Mouse (Mus musculus) heart, embryonic 11.5 days (tissue): Measurements from ENCODE around the gene Ikzf2. TPM values are rescaled to one million over a fixed set of nuclear protein-coding genes. Genes with fewer than 3 reads are reported as not detected.

Experiments used
- ATAC-seq: fragments of 200-750 bp; cut with Nextera tagmentation; replicated peaks from 2 replicates; pipeline ENCODE4 v1.8.0; 2017; ENCODE audit warnings: moderate library complexity; ENCODE audit not compliant: insufficient number of reproducible peaks, low FRiP score, low TSS enrichment
- H3K27ac ChIP-seq: fragments of 300-500 bp; sonication (generic); 2 replicates; pipeline ENCODE4 v1.5.1; 2014; ENCODE audit warnings: mild to moderate bottlenecking, low read depth, low read length
- H3K27me3 ChIP-seq: fragments of 300-500 bp; sonication (generic); 2 replicates; pipeline ENCODE4 v1.6.1; 2014; ENCODE audit warnings: mild to moderate bottlenecking, low read length, mixed read lengths; ENCODE audit not compliant: control insufficient read depth, insufficient read depth
- H3K36me3 ChIP-seq: fragments of 300-500 bp; sonication (generic); 2 replicates; pipeline ENCODE4 v1.6.1; 2014; ENCODE audit warnings: mild to moderate bottlenecking, low read length, moderate library complexity, mixed read lengths; ENCODE audit not compliant: control insufficient read depth, insufficient read depth
- H3K4me1 ChIP-seq: fragments of 300-500 bp; sonication (generic); 2 replicates; pipeline ENCODE4 v1.6.1; 2014; ENCODE audit warnings: low read length; ENCODE audit not compliant: control insufficient read depth, insufficient read depth
- H3K4me2 ChIP-seq: fragments of 300-500 bp; sonication (generic); 2 replicates; pipeline ENCODE4 v1.6.1; 2014; ENCODE audit warnings: mild to moderate bottlenecking, moderate library complexity
- H3K4me3 ChIP-seq: fragments of 300-500 bp; sonication (generic); 2 replicates; pipeline ENCODE4 v1.5.1; 2014; ENCODE audit warnings: low read depth, low read length
- H3K9ac ChIP-seq: fragments of 300-500 bp; sonication (generic); 2 replicates; pipeline ENCODE4 v1.6.1; 2014; ENCODE audit warnings: mild to moderate bottlenecking, low read depth, low read length, moderate library complexity
- H3K9me3 ChIP-seq: fragments of 300-500 bp; sonication (generic); replicated peaks from 2 replicates; pipeline ENCODE4 v1.6.1; 2016; ENCODE audit warnings: low read length; ENCODE audit not compliant: control insufficient read depth
- WGBS: fragments of 180-500 bp; shearing (Covaris S2); extraction: QIAGEN DNeasy Blood & Tissue Kit; methylation state at CpG from one replicate; pipeline ENCODE4 v1.1.7; 2014; ENCODE audit not compliant: insufficient replicate concordance; 5-methylcytosine and 5-hydroxymethylcytosine counted together
- polyA plus RNA-seq: library from polyadenylated mRNA; unstranded; fragments of >200 nt; fragmentation: Nextera tagmentation; extraction: Ambion mirVana; gene quantifications from 2 replicates; pipeline ENCODE4 v1.2.1, GENCODE M21; 2014

Ikzf2 gene
- polyA plus RNA-seq, 1 experiment from 2014 or later = 3.1 TPM

DNA sequence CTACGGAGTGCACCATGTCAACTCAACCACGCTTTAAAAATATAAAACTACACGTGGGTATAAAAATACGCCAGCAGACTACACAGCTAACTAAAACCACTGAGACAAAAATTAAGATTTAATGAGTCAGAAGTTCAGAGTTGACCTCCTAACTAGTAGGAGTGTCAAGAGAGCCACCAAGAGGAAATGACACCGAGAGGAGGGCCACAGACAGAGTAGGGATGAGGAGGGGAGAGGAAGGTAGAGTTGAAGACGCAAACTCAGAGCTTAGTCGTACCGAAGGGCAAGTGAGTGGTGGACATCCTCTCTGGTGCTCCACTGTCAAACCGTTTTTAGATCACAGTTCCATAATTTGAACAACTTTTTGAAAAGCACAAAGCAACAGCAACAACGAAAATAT is 154.0 kb downstream of the Ikzf2 start:
- H3K4me2 ChIP-seq = no peak overlapping the region
- no peaks in the 10 kb centered on the region for H3K27me3 ChIP-seq
- no peak overlapping the region for H3K27ac ChIP-seq
- no peaks in the 10 kb centered on the region for H3K36me3 ChIP-seq
- no peaks in the 10 kb centered on the region for H3K9me3 ChIP-seq
- WGBS = 88% methylated on average over 10 of the region's 10 CpGs
- H3K9ac ChIP-seq = no peak overlapping the region
- ATAC-seq = no peak
- no peak overlapping the region for H3K4me3 ChIP-seq
- H3K4me1 ChIP-seq = no peaks in the 10 kb centered on the region

DNA sequence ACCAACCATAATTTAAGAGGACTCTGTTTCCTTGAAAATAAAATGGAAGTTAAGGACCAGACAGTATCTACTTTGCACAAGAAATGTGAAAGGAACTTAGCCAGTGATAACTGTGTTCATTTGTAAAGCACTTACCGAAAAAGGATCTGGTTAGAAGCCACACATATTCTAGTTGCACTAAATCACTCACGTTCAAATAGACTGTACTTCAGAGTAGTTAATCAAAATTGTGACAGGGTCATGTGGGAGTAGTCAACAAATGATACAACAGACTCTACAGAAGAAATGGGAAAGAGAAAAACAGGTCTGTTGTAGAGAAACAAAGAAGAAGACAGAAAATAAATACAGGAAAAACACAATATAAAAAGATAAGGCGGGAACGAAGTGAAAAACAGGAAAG is 158.3 kb downstream of the Ikzf2 start:
- H3K36me3 ChIP-seq = no peaks in the 10 kb centered on the region
- no peaks in the 10 kb centered on the region for H3K27me3 ChIP-seq
- 65% methylated on average over 4 of the region's 4 CpGs for WGBS
- no peak overlapping the region for H3K4me3 ChIP-seq
- H3K9ac ChIP-seq = no peak overlapping the region
- no peaks in the 10 kb centered on the region for H3K4me1 ChIP-seq
- H3K27ac ChIP-seq = no peak overlapping the region
- no peaks in the 10 kb centered on the region for H3K9me3 ChIP-seq
- H3K4me2 ChIP-seq = no peak overlapping the region
- ATAC-seq = no peak

DNA sequence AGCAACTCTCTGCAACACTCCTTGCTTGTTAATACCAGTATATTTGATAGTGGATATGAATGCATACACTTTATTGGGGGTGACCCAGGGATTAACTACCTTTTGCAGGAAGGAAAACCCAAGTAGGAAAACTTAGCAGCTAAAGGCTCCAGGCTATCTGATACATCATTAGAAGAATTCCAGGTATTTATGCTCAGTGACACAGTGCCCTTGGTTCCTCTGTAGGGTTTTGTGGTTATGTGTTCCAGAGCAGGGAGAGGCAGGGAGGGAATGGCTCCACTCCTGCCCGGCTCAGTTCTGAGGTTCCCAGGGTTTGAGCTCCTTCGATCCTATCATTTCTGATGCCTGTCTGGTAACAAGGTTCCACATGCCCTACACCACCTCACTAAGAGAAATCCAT is 165.4 kb downstream of the Ikzf2 start:
- Histone ChIP-seq H3K4me1 (no peaks in the 10 kb centered on the region), H3K27ac (no peak overlapping the region), H3K9me3 (no peaks in the 10 kb centered on the region), H3K4me2 (no peak overlapping the region), H3K27me3 (no peaks in the 10 kb centered on the region), H3K9ac (no peak overlapping the region), H3K36me3 (no peaks in the 10 kb centered on the region), H3K4me3 (no peak overlapping the region)
- no peak for ATAC-seq
- 89% methylated on average over 2 of the region's 2 CpGs for WGBS

DNA sequence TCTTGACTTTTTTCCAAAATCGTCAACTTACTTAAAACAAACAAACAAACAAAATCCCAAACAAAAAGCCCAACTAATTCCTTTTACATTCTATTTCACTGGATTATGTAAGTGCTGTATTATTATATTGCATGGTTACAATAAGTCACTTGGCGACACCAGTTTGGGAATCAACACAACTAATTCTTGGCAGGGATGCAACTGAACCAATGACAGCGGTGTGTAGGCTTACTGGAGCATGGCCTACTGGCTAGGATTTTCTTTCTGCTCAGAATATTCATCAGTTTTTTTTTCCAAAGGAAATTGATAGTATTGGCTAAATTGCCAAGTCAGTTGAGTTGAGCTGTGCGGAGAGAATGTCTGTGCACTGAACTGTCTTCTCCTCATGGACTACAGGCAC is 167.7 kb downstream of the Ikzf2 start:
- no peak for ATAC-seq
- Histone ChIP-seq H3K4me3 (no peak overlapping the region), H3K4me2 (no peak overlapping the region), H3K27ac (no peak overlapping the region), H3K27me3 (no peaks in the 10 kb centered on the region), H3K36me3 (no peaks in the 10 kb centered on the region), H3K9me3 (no peaks in the 10 kb centered on the region), H3K9ac (no peak overlapping the region), H3K4me1 (no peaks in the 10 kb centered on the region)
- WGBS = 93% methylated on average over 4 of the region's 4 CpGs

DNA sequence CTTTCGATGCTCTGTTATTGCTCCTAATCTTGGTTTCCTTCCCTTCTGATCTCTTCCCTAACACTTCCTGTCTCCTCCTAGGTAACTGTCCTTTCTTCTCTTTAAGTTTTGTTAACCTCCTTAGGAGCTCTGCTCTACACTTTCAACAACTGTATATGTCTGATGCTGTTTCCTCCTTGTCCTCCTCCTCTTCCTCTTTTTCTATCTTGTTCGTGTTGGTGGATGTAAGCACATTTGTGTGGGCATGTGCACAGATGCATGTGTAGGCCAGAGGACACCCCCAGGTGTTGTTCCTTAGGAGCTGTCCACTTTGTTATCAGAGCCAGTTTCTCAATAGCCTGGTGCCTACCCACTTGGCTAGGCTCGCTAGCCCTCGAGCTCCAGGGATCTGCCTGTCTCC is 169.0 kb downstream of the Ikzf2 start:
- Histone ChIP-seq H3K9me3 (no peaks in the 10 kb centered on the region), H3K4me1 (peaks cover 9% of the 10 kb centered on the region), H3K9ac (no peak overlapping the region), H3K27ac (no peak overlapping the region), H3K36me3 (no peaks in the 10 kb centered on the region), H3K27me3 (no peaks in the 10 kb centered on the region), H3K4me2 (no peak overlapping the region), H3K4me3 (no peak overlapping the region)
- no peak for ATAC-seq
- WGBS = 68% methylated on average over 4 of the region's 4 CpGs

DNA sequence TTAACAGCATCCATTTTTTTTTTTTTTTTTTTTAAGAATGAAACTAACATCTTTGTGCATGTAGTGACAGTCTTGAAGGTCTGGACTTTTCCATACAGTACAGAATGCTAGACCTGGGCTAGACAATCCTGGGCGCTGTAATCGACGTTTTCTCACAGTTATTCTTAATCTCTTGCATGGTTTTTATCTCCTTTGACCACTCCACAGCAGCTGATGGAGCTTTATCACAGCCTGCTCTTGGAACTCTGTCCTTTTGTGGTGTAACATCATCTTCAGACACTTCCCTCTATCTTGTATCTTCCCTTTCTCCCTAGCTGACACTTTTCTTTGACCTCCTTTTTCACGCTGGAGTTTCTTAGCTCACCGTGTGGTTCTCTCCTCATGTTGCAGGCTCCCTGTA is 170.9 kb downstream of the Ikzf2 start:
- 23% methylated on average over 5 of the region's 5 CpGs for WGBS
- H3K27ac ChIP-seq = no peak overlapping the region
- H3K27me3 ChIP-seq = no peaks in the 10 kb centered on the region
- peaks cover 9% of the 10 kb centered on the region for H3K4me1 ChIP-seq
- H3K4me3 ChIP-seq = no peak overlapping the region
- H3K9ac ChIP-seq = no peak overlapping the region
- H3K4me2 ChIP-seq = no peak overlapping the region
- ATAC-seq = no peak
- no peaks in the 10 kb centered on the region for H3K9me3 ChIP-seq
- no peaks in the 10 kb centered on the region for H3K36me3 ChIP-seq

DNA sequence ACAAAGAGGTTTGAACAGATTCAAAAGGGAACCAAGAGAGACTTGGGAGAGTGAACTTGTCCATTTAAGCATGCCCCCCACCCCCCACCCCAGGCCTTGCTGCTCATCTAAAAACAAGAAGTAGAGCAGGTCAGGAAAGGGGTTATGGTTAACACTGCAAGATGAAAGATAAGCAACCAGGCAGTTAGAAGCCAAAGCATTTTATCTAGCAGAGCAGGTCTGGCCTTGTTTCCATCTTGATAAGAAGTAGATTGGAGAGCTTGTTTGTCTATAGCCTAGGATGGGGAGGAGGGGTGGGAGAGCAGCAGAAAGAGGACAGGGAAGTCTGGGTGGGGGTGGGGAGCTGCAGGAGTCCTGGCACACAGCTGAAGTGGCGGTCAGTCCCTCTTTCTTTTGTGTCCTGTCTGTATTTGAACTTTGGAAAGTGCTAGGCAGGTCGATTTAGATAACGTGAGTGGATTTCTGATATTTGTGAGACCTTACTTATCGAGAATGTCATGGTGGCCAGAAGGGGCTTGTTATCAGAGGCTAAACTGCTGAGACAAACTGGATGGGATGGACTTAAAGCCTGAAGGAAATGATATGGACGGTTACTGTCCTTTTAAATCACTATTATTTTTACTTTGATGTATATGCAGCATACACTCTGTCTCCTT is 173.3 kb downstream of the Ikzf2 start:
- H3K27ac ChIP-seq = no peak overlapping the region
- H3K4me2 ChIP-seq = peak overlapping the region; percentile 21; the same call in 1 of the 2 replicates
- peaks cover 9% of the 10 kb centered on the region for H3K4me1 ChIP-seq
- WGBS = 3% methylated on average over 5 of the region's 5 CpGs
- H3K9me3 ChIP-seq = no peaks in the 10 kb centered on the region
- H3K9ac ChIP-seq = no peak overlapping the region
- no peak overlapping the region for H3K4me3 ChIP-seq
- no peak for ATAC-seq
- H3K36me3 ChIP-seq = no peaks in the 10 kb centered on the region
- no peaks in the 10 kb centered on the region for H3K27me3 ChIP-seq

DNA sequence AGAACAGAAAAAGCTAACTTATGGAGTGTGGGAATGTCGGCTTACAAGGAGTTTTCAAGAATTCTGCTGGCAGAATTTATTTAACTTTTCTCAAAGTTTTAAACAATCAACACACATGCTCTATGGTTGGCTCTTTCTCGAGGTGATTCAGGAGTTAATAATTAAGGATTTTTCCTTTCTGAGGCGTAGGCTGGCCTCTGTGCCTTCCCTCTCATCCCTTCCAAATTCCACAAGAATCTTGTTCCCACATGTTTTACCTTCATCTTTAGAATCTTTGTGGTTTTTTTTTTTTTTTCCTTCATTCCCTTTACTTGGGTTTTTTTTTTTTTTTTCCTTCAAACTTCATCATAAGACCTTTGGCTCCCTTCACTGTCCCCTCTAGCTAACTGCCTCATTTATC is 178.8 kb downstream of the Ikzf2 start:
- no peak overlapping the region for H3K27ac ChIP-seq
- H3K9me3 ChIP-seq = no peaks in the 10 kb centered on the region
- ATAC-seq = no peak
- 80% methylated on average over 3 of the region's 3 CpGs for WGBS
- H3K4me2 ChIP-seq = no peak overlapping the region
- H3K4me3 ChIP-seq = no peak overlapping the region
- H3K27me3 ChIP-seq = no peaks in the 10 kb centered on the region
- no peaks in the 10 kb centered on the region for H3K36me3 ChIP-seq
- peaks cover 6% of the 10 kb centered on the region; the same call in 1 of the 2 replicates for H3K4me1 ChIP-seq
- H3K9ac ChIP-seq = no peak overlapping the region

DNA sequence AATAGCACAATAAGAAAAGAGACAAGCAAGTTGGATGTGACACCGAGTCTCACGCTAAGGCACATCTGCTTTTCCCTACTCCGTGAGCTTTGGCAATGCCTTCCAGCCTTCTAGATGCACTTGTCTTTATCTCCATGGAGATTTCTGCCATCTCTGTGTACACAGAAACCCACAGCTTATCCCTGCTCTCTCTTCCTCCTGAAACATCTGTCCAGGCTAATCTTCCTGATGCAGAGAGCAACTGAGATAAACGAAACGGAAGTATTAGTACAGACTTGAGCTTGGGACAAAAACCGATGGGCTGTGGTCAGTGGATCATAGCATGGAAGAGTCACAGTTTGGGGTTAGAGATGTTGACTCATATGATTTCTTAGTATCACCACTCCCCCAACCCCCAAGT is 179.5 kb downstream of the Ikzf2 start:
- Histone ChIP-seq H3K27ac (no peak overlapping the region), H3K36me3 (no peaks in the 10 kb centered on the region), H3K4me1 (peaks cover 3% of the 10 kb centered on the region; the same call in 1 of the 2 replicates), H3K9ac (no peak overlapping the region), H3K4me2 (no peak overlapping the region), H3K27me3 (no peaks in the 10 kb centered on the region), H3K4me3 (no peak overlapping the region), H3K9me3 (no peaks in the 10 kb centered on the region)
- no peak for ATAC-seq
- WGBS = 54% methylated on average over 6 of the region's 6 CpGs
